Mouse (Mus musculus): Measurements from ENCODE around the gene 3110040N11Rik. TPM values are rescaled to one million over a fixed set of nuclear protein-coding genes. Genes with fewer than 3 reads are reported as not detected.
"Not testable (repeated sequence)": the region's sequence is repeated elsewhere in the genome, so short reads cannot be mapped to it uniquely, and the experiment has no call there.

The 3110040N11Rik gene
- 79.2 and 93.8 TPM in 2 replicates for total RNA-seq (2017)

DNA sequence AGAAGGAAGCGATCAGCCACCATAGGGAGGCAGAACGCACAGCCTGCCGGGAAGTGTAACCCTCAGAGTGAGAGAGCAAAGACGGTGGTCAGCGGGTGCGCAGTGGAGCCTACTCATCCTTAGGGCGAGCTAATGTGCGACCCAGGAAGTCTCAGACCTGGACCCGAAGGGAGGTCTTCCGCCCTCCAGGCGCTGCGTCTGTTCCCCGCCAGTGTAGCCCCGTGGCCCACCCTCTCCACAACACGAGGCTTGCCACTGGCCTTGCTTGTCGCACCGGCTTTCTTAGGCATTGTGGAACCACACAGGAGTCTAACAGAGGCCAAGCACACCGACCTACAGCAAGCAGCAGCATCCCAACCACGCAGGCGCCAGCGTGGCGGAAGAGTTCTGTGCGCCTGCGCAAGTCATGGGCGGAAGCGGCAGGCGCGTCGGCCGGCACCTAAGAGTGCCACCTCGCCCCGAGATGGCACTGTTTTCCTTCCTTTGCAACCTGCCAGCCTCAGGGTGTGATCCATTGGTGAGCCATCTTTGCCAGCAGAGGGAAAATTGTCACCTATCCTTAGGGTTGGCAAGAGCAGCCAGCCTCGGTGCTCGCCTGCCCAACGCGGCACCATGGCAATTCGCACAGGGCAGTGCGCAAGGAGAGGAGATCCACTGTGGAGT is at the start of gene 3110040N11Rik:
3110040N11Rik (minus strand) TSS at position 384 of the 663 bp plus-strand sequence.
- peak; percentile 95 for ATAC-seq (replicated peaks; ENCODE audit: low read depth, poor library complexity, severe bottlenecking)

DNA sequence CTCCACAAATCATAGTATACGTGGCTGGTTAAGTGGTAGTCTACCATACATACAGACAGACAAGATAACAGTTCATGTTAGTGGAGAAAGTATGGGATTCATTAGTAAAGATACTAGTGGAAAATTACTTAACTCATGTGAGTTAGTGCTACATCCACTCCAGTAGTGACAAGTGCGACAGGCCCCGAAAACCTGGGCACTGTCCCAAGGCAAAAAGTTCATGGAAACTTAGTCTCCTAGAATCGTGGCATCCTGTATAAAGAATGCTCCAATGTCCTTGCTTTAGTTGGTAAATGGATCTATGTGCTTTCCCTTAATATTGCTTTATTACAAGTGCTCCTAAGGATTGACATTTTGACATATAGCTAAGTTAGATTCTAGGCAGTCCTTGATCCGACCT is 48.5 kb upstream of the 3110040N11Rik start:
- not testable (repeated sequence) for ATAC-seq (replicated peaks; ENCODE audit: low read depth, poor library complexity, severe bottlenecking)

DNA sequence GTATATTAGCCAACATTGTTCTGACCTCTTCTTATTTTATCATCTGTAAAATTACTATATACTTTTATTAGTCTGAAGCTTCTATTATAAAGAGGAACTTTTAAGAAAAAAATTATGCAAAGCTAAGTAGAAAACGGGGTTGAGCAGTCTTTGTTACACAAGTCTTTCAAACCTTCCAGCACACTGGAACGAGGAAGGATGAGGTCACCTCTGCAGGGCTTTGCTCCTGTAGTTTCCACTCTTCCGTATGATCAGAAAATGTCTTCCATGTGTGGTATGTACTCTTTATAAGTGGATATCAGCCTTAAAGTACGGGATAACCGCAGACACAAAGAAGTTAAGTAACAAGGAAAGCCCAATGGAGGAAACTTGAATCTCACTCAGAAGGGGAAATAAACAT is 46.2 kb upstream of the 3110040N11Rik start:
- ATAC-seq (replicated peaks; ENCODE audit: low read depth, poor library complexity, severe bottlenecking), result no peak

DNA sequence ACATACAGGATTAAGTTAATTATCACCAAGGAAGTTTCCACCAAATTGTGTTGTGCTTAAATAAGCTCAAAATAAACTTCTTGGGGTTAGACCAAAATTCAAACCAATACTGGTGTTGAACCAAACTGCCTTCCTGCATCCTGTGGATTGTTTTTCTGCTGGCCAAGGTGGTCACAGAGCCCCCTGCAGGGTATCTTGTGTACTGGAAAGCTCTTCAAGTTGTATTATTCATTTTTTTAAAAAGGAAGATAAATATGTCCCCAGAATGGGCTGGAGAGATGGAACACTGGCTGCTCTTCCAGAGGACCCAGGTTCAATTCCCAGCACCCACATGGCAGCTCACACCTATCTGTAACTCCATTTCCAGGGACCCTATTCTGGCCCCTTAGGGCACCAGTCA is 45.6 kb upstream of the 3110040N11Rik start:
- ATAC-seq (replicated peaks; ENCODE audit: low read depth, poor library complexity, severe bottlenecking), result peak; percentile 58; the same call in 1 of the 2 replicates

DNA sequence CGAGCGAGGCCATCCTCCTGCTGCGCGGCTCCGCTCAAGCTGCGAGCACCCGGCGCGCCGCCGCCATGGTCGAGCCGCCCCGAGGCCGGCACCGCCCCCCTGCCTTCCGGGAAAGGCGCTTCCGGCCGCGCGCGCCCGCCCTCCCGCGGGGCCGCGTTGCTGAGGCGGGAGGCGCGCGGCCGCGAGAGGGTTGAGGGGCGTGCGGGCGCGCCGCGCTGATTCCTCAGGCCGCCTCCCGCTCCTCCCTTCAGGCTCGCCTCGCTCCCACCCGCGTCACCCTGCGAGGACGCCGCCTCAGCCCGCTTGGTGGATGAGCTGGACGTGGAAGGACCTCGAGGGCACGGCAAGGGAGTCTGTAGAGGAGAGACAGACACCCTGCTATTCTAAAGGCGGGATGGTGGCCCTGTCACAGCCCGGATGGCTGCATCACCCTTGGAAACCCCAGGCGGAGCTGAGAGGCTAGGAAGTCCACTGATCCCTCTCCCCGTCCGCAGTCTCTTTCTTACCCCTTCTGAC is 40.2 kb upstream of the 3110040N11Rik start, which contains the start of gene Btbd1:
Btbd1 (minus strand) TSS at position 53 of the 516 bp plus-strand sequence.
- peak; percentile 79 for ATAC-seq (replicated peaks; ENCODE audit: low read depth, poor library complexity, severe bottlenecking)

DNA sequence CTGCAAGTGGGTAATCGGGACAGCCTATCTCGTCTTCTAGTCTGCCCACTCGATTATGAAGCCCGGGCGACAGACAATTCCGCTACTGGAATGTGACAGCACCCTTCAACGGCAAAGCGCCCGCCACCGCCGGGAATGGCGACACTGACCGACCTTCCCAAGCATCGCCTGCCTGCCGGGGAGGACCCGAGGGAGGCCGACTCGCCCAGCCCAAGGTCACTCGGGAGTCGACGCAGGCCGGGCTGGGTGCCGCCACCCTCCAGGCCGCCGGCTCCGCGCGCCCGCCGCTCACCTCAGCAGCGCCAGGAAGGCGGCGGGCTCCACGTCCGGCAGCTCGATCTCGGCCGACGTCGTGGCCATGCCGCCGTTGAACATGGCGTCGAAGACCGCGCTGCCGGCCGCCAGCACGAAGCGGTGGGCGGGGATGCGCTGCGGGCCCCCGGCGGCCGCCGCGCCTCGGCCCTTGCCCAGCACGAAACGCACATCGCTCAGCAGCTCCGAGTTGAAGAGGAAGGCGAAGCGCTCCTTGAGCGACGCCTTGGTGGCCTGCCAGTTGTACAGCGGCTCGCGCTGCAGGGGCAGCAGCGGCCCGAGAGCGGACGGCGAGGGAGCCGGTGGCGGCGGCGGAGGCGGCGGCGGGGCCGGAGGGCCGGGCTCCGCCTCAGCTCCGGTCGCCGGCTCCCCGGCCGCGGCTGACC is 39.6 kb upstream of the 3110040N11Rik start:
- peak; percentile 14; the same call in 1 of the 2 replicates for ATAC-seq (replicated peaks; ENCODE audit: low read depth, poor library complexity, severe bottlenecking)

DNA sequence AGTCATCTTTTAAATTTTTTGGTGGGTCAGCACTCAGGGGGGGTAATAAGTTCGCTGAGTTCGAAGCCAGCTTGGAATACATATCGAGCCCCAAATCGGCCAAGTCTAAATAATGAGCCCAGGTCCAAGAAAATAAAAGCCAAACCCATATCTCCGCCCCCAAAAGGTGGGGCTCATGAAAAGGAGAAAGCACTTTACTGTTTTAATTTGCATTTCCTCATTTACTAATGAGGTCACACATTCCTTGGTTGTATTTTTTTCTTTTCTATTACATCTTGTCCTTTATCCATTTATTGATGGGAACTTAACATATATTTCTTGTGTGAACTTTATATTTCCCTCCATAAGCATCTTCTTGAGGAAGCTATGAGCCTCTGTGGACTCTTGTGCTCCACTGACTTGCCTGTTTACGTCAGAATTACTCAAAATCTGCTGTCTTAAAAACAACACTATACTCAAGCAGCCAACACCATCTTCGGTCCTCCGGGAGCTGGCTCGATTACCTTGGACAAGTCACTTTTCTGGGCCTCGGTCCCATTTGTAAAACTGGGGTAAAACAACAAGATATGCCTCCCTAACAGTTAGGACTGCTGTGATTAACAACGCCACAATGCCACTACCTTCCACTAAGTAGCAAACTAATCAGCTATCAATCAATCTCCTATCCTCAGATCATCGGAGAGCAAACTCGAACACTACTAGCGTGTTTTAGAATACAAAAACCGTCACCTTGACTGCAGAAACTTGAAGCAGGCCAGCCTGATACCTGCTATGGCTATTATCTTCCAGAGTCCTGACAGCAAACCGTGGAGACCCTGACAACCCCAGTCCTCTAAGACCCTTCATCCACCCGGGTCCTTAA is 38.8 kb upstream of the 3110040N11Rik start:
- 0 out of 2 replicates have a peak, but pooled peaks have one; percentile 23 for ATAC-seq (replicated peaks; ENCODE audit: low read depth, poor library complexity, severe bottlenecking)

DNA sequence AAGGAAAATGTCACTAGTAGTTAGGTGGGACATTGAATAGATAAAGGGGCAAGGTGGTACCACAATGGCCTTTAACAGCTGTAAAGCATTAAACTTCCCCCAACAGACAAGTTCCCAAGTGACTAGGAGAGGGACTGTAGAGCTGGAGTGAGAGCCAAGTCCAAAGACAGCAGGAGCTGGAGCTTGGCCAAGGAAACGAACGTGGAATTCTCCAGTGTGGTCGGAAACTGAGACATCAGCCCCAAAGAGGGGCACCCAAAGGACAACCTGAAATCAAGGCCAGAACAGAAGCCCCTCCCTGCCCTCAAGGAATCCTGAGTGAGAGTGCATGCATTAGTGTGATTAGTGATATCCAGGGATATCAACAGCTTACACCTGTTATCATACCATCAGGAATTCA is 36.1 kb upstream of the 3110040N11Rik start:
- no peak for ATAC-seq (replicated peaks; ENCODE audit: low read depth, poor library complexity, severe bottlenecking)

DNA sequence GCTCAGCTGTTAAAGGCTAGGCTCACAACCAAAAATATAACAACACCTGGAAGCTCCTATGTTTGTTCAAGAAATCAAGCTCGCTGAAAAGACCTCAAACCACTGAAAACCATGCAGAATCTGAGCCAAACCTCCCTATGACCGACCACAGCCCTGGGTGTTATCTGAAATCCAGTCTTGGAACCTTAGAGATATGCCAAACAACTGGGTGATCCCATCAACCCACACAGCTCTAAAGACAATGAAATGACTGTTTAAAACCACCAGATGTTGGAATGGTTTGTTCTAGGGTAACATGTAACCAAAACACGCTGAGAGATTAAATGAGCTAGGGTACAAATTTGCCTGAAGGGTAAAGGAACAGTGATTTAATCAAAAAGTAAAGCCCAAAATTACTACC is 35.6 kb upstream of the 3110040N11Rik start:
- no peak for ATAC-seq (replicated peaks; ENCODE audit: low read depth, poor library complexity, severe bottlenecking)

DNA sequence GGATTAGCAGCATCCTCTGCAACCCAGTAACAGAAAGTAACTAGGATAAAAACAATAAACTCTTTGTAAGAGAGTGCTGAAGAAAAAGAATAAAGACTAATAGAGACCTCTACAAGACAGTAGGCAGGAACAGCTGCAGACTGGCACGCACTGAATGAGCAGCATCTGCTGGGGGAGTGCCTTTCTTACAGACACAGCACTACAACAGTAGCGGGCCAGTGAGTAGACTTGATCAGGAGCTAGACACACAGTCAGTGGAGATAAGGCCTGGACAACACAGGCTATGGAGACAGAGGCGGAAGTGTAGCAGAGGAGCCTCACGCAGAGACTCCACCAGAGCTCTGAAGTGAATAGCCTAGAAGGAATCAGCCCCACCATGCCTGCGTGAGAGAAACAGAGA is 16.8 kb upstream of the 3110040N11Rik start:
- ATAC-seq (replicated peaks; ENCODE audit: low read depth, poor library complexity, severe bottlenecking), result no peak

DNA sequence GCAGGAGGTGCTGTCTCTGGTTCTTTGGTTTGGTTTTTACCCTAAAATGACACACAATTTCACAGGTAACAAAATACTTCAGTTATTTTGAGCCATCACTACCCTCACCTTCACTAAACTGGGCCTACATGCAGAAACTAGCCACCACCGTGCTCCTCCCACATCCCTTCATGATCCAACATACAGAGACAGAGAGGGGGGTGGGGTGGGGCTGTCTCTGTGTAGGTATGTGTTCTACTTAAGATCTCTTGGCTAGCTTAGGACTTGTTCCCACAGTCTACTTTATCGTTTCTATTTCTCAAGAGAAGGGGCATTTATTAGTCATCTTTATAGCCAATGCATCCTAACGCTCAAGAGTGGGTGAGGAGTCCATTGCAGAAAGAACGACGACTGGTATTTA is 742 bp downstream of the 3110040N11Rik start:
- 0 out of 2 replicates have a peak, but pooled peaks have one; percentile 10 for ATAC-seq (replicated peaks; ENCODE audit: low read depth, poor library complexity, severe bottlenecking)

DNA sequence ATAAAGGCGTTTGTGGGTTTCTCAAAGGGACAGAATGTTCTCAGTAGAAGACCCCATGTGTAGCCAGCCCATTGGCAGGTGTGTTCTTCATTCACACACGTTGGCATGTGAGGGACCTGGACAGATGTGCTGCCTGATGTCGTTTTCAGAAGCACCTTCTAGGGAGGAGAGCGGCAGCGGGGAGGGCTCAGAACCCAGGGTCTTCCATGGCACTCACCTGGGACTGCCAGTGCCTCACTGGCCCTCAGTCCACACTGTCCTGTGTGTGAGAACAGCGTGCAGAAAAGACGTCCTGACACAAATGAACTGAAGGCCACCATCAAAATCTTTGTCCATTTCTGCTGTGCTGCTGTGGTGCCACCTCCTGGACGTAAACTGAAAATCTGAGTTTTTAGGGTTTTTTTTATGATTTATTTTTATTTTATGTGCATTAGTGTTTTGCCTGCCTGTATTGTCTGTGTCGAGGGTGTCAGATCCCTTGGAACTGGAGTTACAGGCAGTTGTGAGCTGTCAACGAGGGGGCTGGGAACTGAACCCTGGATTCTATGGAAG is 11.5 kb downstream of the 3110040N11Rik start:
- ATAC-seq (replicated peaks; ENCODE audit: low read depth, poor library complexity, severe bottlenecking), result no peak

DNA sequence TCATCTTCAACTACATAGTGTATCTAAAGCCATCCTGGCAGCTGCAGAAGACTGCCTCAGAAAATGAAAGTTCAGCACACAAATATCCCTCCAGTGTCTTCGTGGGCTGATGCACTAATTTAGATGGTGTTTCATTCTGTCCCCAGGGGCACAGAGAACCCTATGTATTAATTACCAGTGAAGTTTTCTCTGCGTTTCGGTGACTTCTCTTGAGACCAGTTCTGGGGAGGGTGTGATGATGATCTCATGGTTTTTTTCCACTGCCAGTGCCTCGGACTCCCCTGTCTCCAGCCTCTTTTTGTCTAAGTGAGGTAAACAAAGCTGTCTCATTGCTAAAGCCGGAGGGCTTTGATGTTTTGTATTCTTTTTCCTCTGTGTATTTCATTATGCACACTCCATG is 14.0 kb downstream of the 3110040N11Rik start:
- ATAC-seq (replicated peaks; ENCODE audit: low read depth, poor library complexity, severe bottlenecking), result no peak

DNA sequence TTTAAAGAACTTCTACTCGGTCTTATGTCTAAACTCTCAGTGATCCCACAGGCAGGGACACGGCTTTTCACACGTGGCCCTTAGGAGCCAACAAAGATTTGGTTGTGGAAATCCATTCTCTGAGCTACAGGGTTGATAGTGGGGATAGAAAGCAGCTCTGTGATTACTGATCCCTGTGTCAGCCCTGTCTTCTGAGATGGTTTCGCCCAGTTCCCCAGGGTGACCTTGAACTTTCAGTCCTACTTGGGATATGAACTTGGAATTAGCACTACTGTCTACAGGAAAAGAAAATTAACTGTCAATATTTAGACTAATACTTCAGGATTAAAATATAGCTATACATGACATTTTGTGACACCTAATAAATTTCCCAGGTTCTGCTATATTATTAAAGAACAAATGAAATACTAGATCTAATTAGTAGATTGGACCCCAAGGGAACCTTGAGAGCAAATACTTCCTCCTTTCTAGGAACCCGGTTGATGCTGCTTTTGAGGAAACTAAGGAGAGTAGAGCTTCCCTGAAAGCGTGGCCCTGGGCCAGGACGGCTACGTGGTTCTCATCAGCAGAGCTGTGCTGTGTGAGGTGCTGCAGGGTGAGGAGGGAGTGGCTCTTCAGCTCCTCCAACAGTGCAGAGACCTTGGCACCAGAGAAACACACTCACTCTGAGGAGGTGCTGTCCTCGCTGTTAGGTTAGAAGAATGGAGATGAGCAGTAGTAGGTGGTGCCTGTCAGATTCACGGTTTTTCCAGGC is 16.3 kb downstream of the 3110040N11Rik start:
- ATAC-seq (replicated peaks; ENCODE audit: low read depth, poor library complexity, severe bottlenecking), result 0 out of 2 replicates have a peak, but pooled peaks have one; percentile 25

DNA sequence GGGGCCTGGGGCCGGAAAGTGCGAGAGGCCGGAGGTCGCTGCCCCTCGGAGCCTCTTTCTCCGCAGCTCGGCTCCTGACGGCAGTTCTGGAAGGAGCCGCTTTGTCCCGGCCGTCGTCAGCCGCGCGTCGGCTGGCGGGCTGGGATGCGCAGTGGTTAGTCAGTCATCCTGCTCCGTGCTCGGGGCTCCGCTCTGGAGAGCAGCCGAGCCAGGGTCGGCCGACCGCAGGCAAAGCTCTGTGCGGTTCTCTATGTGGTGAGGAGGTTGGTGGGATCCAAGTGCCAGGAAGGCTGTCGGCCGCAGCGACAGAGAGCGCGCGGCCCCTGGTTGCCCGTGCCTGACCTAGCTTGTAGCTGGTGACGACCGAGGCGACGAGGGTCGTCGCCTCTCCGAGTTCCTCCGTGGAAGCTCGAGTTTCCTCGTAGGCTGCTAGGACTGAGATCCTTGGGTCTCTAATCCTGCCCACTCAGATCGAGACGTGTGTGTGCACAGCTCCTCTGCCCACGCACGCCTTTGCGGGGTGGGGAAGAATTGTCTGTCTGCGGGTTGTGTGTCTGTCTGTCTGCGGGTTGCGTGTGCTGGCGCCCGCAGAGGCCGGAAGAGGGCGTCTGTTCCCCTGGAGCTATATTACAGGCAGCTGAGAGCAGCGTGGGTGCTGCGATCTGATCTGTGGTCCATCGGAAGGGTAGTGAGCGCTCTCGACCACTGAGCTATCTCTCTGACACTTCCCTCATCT is 26.0 kb downstream of the 3110040N11Rik start:
- peak; percentile 57 for ATAC-seq (replicated peaks; ENCODE audit: low read depth, poor library complexity, severe bottlenecking)

DNA sequence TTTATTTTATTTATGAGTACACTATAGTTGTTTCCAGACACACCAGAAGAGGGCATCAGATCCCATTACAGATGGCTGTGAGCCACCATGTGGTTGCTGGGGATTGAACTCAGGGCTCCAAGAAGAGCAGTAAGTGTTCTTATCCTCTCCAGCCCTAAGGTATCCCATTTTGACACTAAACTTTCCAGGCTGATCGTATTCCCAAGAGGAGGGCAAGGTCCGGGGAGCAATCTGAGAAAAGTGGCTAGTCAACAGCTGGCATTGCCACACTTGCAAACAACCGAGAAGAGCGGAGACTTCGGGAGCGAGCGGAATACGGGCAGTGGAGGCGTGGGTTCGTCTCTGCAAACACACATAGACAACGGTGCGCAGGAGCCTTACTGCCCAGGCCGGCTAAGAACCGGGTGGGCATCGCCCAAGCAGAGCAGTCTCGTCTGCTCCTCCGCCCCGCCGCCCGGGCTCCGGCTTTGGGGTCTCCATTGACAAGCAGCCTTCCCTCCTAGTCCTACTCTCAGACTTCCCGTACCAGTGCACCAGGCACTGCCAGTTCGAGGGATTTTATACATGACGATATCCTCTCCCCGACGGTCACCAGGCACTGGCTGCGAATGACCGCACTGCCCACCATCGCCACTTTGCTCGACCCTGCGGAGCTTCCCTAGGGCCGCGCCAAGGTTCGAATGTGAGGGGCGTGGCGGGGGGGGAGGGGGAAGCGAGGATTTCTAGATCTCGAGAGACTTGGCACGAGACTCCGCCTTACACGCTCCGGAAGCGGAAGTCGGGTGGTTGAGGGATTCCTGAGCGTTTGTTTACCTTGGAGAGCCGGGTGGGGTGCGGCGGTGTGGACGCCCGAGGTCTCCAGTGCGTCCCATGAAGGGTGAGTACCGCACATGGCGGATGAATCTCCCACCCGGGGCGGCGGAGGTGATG is 26.8 kb downstream of the 3110040N11Rik start, which contains the start of gene Ramac:
Ramac (plus strand) TSS at position 746 of the 930 bp plus-strand sequence.
- ATAC-seq (replicated peaks; ENCODE audit: low read depth, poor library complexity, severe bottlenecking), result peak; percentile 89

DNA sequence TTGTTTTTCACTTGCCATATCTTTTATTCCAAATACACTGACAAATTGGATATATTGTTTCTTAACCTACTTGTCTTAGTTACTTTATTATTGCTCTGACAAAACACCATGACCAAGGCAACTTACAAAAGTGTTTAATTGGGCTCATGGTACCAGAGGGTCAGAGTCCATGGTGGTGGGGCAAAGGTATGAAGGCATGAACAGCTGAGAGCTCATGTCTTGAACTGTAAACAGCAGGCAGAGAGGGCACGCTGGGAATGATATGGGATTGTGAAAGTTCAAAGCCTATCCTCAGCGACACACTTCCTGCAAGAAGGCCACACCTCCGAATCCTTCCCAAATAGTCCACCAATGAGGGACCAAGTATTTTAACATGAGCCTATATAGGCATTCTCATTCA is 41.3 kb downstream of the 3110040N11Rik start:
- ATAC-seq (replicated peaks; ENCODE audit: low read depth, poor library complexity, severe bottlenecking), result no peak
